Comparison of ENCODE assay signal across 13 mouse cellular contexts in genomic region chr11:68988341-68988740, GRCm38 (mm10). TPM values are rescaled to one million over a fixed set of nuclear protein-coding genes. Genes with fewer than 3 reads are reported as not detected.
DNase-seq lines count a peak whose midpoint lies in the region; ATAC-seq and TF ChIP-seq lines count a peak whose summit lies in the region.
"Had no signal": no experiment of that assay in that cellular context is flagged by ENCODE, and none has a peak within 500 bp of the region (broad histone marks: within the 10 kb centered on the region; RNA-seq: fewer than 3 reads in every experiment).

No protein-coding gene starts in this region.

- no peak overlapping the region for H3K27ac ChIP-seq in forebrain, postnatal 0 days (ENCODE audit: low read depth, low read length)
- H3K27ac ChIP-seq: liver, embryonic 12.5 days had no signal

- 92% methylated on average over 17 of the region's 17 CpGs for WGBS in forebrain, postnatal 0 days

- no peak for ATAC-seq in forebrain, postnatal 0 days
- ATAC-seq: liver, embryonic 12.5 days had no signal

- DNase-seq in heart, adult 11 months = peak; percentile 92
- DNase-seq in heart, adult 9 months (ENCODE audit: low spot score in 2 of 2) = no peak
- DNase-seq in ZHBTc4 (ENCODE audit: low read depth, low spot score) = peak; percentile 40
- DNase-seq in cerebellum, adult 8-10 months = peak; percentile 74
- DNase-seq in gastrocnemius, postnatal 10 days = peak; percentile 60
- no peak for DNase-seq in right cerebral cortex, postnatal 4 days
- no peak for DNase-seq in embryo, embryonic 11 days
- no peak for DNase-seq in forebrain, postnatal 0 days
- DNase-seq: B cell, adult 2 months; retina, postnatal 1 day had no signal

- TF ChIP-seq CTCF in forebrain, postnatal 0 days (IDR thresholded peaks at IDR 0.05; ENCODE audit: low read depth) = no peak

- H3K4me3 ChIP-seq in forebrain, postnatal 0 days (ENCODE audit: low read depth, low read length) = no peak overlapping the region
- H3K4me3 ChIP-seq: erythroblast, embryonic 14.5 days; liver, embryonic 12.5 days had no signal

- no peaks in the 10 kb centered on the region for H3K4me1 ChIP-seq in forebrain, postnatal 0 days (ENCODE audit: insufficient read depth)
- H3K4me1 ChIP-seq: liver, embryonic 12.5 days had no signal

- no peak overlapping the region for H3K4me2 ChIP-seq in forebrain, postnatal 0 days (ENCODE audit: low read depth)
- H3K4me2 ChIP-seq: liver, embryonic 12.5 days had no signal

- no peaks in the 10 kb centered on the region for H3K9me3 ChIP-seq in forebrain, postnatal 0 days (ENCODE audit: low read length)
- H3K9me3 ChIP-seq: G1E; liver, embryonic 12.5 days had no signal

- no peaks in the 10 kb centered on the region for H3K27me3 ChIP-seq in forebrain, postnatal 0 days (ENCODE audit: insufficient read depth, low read length)
- H3K27me3 ChIP-seq: liver, embryonic 12.5 days had no signal

- no peak overlapping the region for H3K9ac ChIP-seq in forebrain, postnatal 0 days
- H3K9ac ChIP-seq: liver, embryonic 12.5 days had no signal

- H3K36me3 ChIP-seq in forebrain, postnatal 0 days (ENCODE audit: insufficient read depth) = peaks cover 59% of the 10 kb centered on the region

RNA-seq across cellular contexts. Expression of gene Rangrf, which starts 13.4 kb away (rescaled TPM):
- total RNA-seq in gastrocnemius, postnatal 10 days (2021) = 10 to 100 TPM; 45.0 to 57.6 TPM
- 21.7 and 28.9 TPM in 2 replicates for total RNA-seq in forebrain, postnatal 0 days (2014; rRNA removed)
- 23.7 and 25.6 TPM in 2 replicates for polyA plus RNA-seq in forebrain, postnatal 0 days (2015; fragmentation: Nextera tagmentation; extraction: Ambion mirVana)

RNA-seq across cellular contexts. Expression of gene Pfas, which starts 19.9 kb away (rescaled TPM):
- total RNA-seq in gastrocnemius, postnatal 10 days (2021) = 10 to 100 TPM in 1 of 2 experiments, 1 to 10 TPM in 1; 7.8 to 11.2 TPM
- total RNA-seq in forebrain, postnatal 0 days (2014; rRNA removed) = 22.9 and 29.7 TPM in 2 replicates
- 9.8 and 14.2 TPM in 2 replicates for polyA plus RNA-seq in forebrain, postnatal 0 days (2015; fragmentation: Nextera tagmentation; extraction: Ambion mirVana)

RNA-seq across cellular contexts. Expression of gene Slc25a35, which starts 20.4 kb away (rescaled TPM):
- total RNA-seq in gastrocnemius, postnatal 10 days (2021) = 1 to 10 TPM; 2.3 to 3.7 TPM
- 1.3 and 1.4 TPM in 2 replicates for total RNA-seq in forebrain, postnatal 0 days (2014; rRNA removed)
- 1.3 and 1.4 TPM in 2 replicates for polyA plus RNA-seq in forebrain, postnatal 0 days (2015; fragmentation: Nextera tagmentation; extraction: Ambion mirVana)
- polyA plus RNA-seq: erythroblast, embryonic 14.5 days had no signal

RNA-seq across cellular contexts. Expression of gene Ctc1, which starts 27.4 kb away (rescaled TPM):
- total RNA-seq in gastrocnemius, postnatal 10 days (2021) = 10 to 100 TPM; 11.2 to 17.2 TPM
- total RNA-seq in forebrain, postnatal 0 days (2014; rRNA removed) = 51.0 and 63.6 TPM in 2 replicates
- polyA plus RNA-seq in forebrain, postnatal 0 days (2015; fragmentation: Nextera tagmentation; extraction: Ambion mirVana) = 41.0 and 47.1 TPM in 2 replicates

RNA-seq across cellular contexts. Expression of gene Arhgef15, which starts 31.1 kb away (rescaled TPM):
- 10 to 100 TPM; 13.0 to 17.1 TPM for total RNA-seq in gastrocnemius, postnatal 10 days (2021)
- 12.0 and 13.8 TPM in 2 replicates for total RNA-seq in forebrain, postnatal 0 days (2014; rRNA removed)
- polyA plus RNA-seq in forebrain, postnatal 0 days (2015; fragmentation: Nextera tagmentation; extraction: Ambion mirVana) = 9.6 and 17.8 TPM in 2 replicates
- polyA plus RNA-seq: erythroblast, embryonic 14.5 days; G1E had no signal

Comparison
In these comparisons a context has a peak if more than half of its experiments do, and no peak if none do; other contexts are left out.
1. DNase-seq: peak in heart, adult 11 months (single experiment), ZHBTc4 (single experiment), cerebellum, adult 8-10 months (single experiment) and gastrocnemius, postnatal 10 days (single experiment); none in heart, adult 9 months (0 of 2), right cerebral cortex, postnatal 4 days (single experiment), embryo, embryonic 11 days (single experiment) and forebrain, postnatal 0 days (single experiment).